Mouse (Mus musculus) gastrocnemius, postnatal 14 days (tissue): Measurements from ENCODE around the gene Psme2. TPM values are rescaled to one million over a fixed set of nuclear protein-coding genes. Genes with fewer than 3 reads are reported as not detected.
A peak's percentile ranks its signal among the peaks of the same experiment; 100 is the strongest.

Experiments
- DNase-seq: peaks from one replicate; pipeline ENCODE4 v3.0.0; 2021; ENCODE audit warnings: mixed read lengths
- intact Hi-C: fragments of 180-260 bp; cut with DNase I; formaldehyde crosslinking; loops from one replicate; pipeline ENCODE4 v1.15.1; 2025; ENCODE audit warnings: low total_unique reads
- total RNA-seq, 2 experiments: library from RNA; stranded (reverse); gene quantifications; 2 replicates each; pipeline ENCODE4 v1.2.3; 2021

The Psme2 gene
- total RNA-seq, 2 experiments from 2014 or later = 57.5 to 63.2 TPM

- intact Hi-C loops = no loop called here
- DNase-seq = peak; percentile 27
Measured at GRCm38 (mm10) chr14:55575711-55576110, 15.2 kb downstream of the Psme2 start.

GRCm38 (mm10) chr14:55575302-55575701, 15.6 kb downstream of the Psme2 start, which contains the start of gene Fitm1:
TSS of gene Fitm1 (plus strand) at chr14:55575617.
- DNase-seq = peak; percentile 79
- intact Hi-C loops = no loop called here

- intact Hi-C loops = no loop called here
- DNase-seq = no peak
Measured at GRCm38 (mm10) chr14:55571760-55572159, 19.2 kb downstream of the Psme2 start.

GRCm38 (mm10) chr14:55570588-55570987, 20.3 kb downstream of the Psme2 start:
- no peak for DNase-seq

GRCm38 (mm10) chr14:55567496-55567895, 23.4 kb downstream of the Psme2 start:
- no peak for DNase-seq
- intact Hi-C loops = no loop called here

More at GRCm38 (mm10) chr14:55570588-55570987, 20.3 kb downstream of the Psme2 start:
- intact Hi-C loops = no loop called here

GRCm38 (mm10) chr14:55565748-55566147, 25.2 kb downstream of the Psme2 start:
- DNase-seq = no peak
- intact Hi-C loops = no loop called here

- no peak for DNase-seq
- intact Hi-C loops = no loop called here
Measured at GRCm38 (mm10) chr14:55563249-55563648, 27.7 kb downstream of the Psme2 start.

- no peak for DNase-seq
- intact Hi-C loops = no loop called here
Measured at GRCm38 (mm10) chr14:55561860-55562259, 29.1 kb downstream of the Psme2 start.

- intact Hi-C loops = no loop called here
- peak; percentile 99 for DNase-seq
Measured at GRCm38 (mm10) chr14:55560202-55561073, 30.5 kb downstream of the Psme2 start, which contains the start of gene A730061H03Rik. TSS of gene A730061H03Rik (minus strand) at chr14:55560406.

GRCm38 (mm10) chr14:55559799-55560201, 31.1 kb downstream of the Psme2 start, which contains the start of gene Dcaf11:
TSS of gene Dcaf11 (plus strand) at chr14:55560006.
- DNase-seq = peak; percentile 93
- intact Hi-C loops = no loop called here

- intact Hi-C loops = no loop called here
- DNase-seq = no peak
Measured at GRCm38 (mm10) chr14:55558740-55559448, 32.0 kb downstream of the Psme2 start.

- intact Hi-C loops = loop anchor here (2.0 kb wide), 1 partner anchor 59 kb away; no protein-coding TSS in a partner anchor
Measured at GRCm38 (mm10) chr14:55557587-55557986, 33.3 kb downstream of the Psme2 start.

GRCm38 (mm10) chr14:55557003-55557402, 33.9 kb downstream of the Psme2 start:
- peak; percentile 81 for DNase-seq
- intact Hi-C loops = loop anchor here (2.0 kb wide), 1 partner anchor 58 kb away; no protein-coding TSS in a partner anchor

More at GRCm38 (mm10) chr14:55557587-55557986, 33.3 kb downstream of the Psme2 start:
- no peak for DNase-seq

- DNase-seq = no peak
- intact Hi-C loops = loop anchor here (2.0 kb wide), 1 partner anchor 57 kb away; no protein-coding TSS in a partner anchor
Measured at GRCm38 (mm10) chr14:55555788-55556187, 35.1 kb downstream of the Psme2 start.

GRCm38 (mm10) chr14:55554635-55555034, 36.3 kb downstream of the Psme2 start:
- intact Hi-C loops = no loop called here
- DNase-seq = no peak

- intact Hi-C loops = no loop called here
- DNase-seq = no peak
Measured at GRCm38 (mm10) chr14:55551794-55552193, 39.1 kb downstream of the Psme2 start.

- DNase-seq = no peak
- intact Hi-C loops = no loop called here
Measured at GRCm38 (mm10) chr14:55551347-55551746, 39.6 kb downstream of the Psme2 start.

- intact Hi-C loops = no loop called here
- no peak for DNase-seq
Measured at GRCm38 (mm10) chr14:55550191-55550590, 40.7 kb downstream of the Psme2 start.

GRCm38 (mm10) chr14:55544334-55544733, 46.6 kb downstream of the Psme2 start:
- DNase-seq = no peak
- intact Hi-C loops = no loop called here

- intact Hi-C loops = no loop called here
- no peak for DNase-seq
Measured at GRCm38 (mm10) chr14:55542268-55542667, 48.6 kb downstream of the Psme2 start.
